ENCODE assay signal across 19 mouse cellular contexts in the genomic region with DNA sequence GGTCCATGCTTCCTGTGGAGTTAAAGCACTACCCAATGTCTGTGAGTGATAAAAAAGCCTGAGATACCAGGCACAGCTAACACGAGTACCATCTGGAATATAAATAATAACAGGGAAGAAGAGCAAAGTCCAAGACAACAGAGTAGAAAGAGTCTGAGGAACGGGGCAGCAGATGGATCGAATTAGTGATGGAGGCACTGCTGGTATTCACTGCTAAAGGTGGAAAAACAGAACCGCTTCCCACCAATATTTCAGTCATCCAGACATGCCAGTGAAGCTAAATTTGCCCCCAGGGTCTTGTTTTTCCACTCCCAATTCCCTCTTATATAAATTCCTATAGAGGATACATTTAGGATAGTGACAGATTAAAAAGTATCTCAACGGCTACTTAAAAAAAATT.
A peak's percentile ranks its signal among the peaks of the same experiment; 100 is the strongest.
DNase-seq lines count a peak whose midpoint lies in the region; ATAC-seq and TF ChIP-seq lines count a peak whose summit lies in the region.
"Had no signal": no experiment of that assay in that cellular context is flagged by ENCODE, and none has a peak within 500 bp of the region (broad histone marks: within the 10 kb centered on the region; RNA-seq: fewer than 3 reads in every experiment).

No protein-coding gene starts in this region.

- DNase-seq in forebrain, postnatal 0 days = no peak
- no peak for DNase-seq in forebrain, embryonic 10.5 days (ENCODE audit: extremely low spot score, low spot score)
- peak; percentile 69 for DNase-seq in embryo, embryonic 11 days
- peak; percentile 73 for DNase-seq in mesoderm, embryonic 11.5 days (ENCODE audit: low read depth, low spot score)
- no peak for DNase-seq in heart, adult 11 months
- DNase-seq in heart, adult 18-20 months = no peak
- DNase-seq: cerebellum, adult 2 months; gastrocnemius, adult 2 months; heart, adult 2 months; heart, postnatal 4 days had no signal

- H3K4me1 ChIP-seq in forebrain, postnatal 0 days (ENCODE audit: insufficient read depth) = no peaks in the 10 kb centered on the region
- H3K4me1 ChIP-seq in forebrain, embryonic 10.5 days = peaks cover 13% of the 10 kb centered on the region
- 0 out of 2 replicates have a peak, but pooled peaks cover 23% of the 10 kb centered on the region for H3K4me1 ChIP-seq in embryonic facial prominence, embryonic 15.5 days
- H3K4me1 ChIP-seq in kidney, embryonic 14.5 days (ENCODE audit: control insufficient read depth, insufficient read depth, low read length) = no peaks in the 10 kb centered on the region
- H3K4me1 ChIP-seq: liver, embryonic 12.5 days; lung, embryonic 15.5 days; neural tube, embryonic 13.5 days had no signal

- no peak overlapping the region for H3K4me2 ChIP-seq in forebrain, postnatal 0 days (ENCODE audit: low read depth)
- no peak overlapping the region for H3K4me2 ChIP-seq in embryonic facial prominence, embryonic 15.5 days (replicated peaks)
- H3K4me2 ChIP-seq in kidney, embryonic 14.5 days (replicated peaks; ENCODE audit: low read depth, low read length) = no peak overlapping the region
- H3K4me2 ChIP-seq: liver, embryonic 12.5 days; lung, embryonic 15.5 days; midbrain, embryonic 12.5 days; neural tube, embryonic 13.5 days had no signal

- TF ChIP-seq CTCF in forebrain, postnatal 0 days (IDR thresholded peaks at IDR 0.05; ENCODE audit: low read depth) = no peak

- no peak overlapping the region for H3K9ac ChIP-seq in forebrain, postnatal 0 days
- H3K9ac ChIP-seq in embryonic facial prominence, embryonic 15.5 days = no peak overlapping the region
- H3K9ac ChIP-seq in kidney, embryonic 14.5 days (ENCODE audit: low read depth, low read length) = no peak overlapping the region
- H3K9ac ChIP-seq: liver, embryonic 12.5 days; lung, embryonic 15.5 days; midbrain, embryonic 12.5 days; neural tube, embryonic 13.5 days had no signal

- H3K9me3 ChIP-seq in forebrain, postnatal 0 days (ENCODE audit: low read length) = no peaks in the 10 kb centered on the region
- no peaks in the 10 kb centered on the region for H3K9me3 ChIP-seq in forebrain, embryonic 10.5 days
- no peaks in the 10 kb centered on the region for H3K9me3 ChIP-seq in embryonic facial prominence, embryonic 15.5 days (replicated peaks)
- H3K9me3 ChIP-seq in kidney, embryonic 14.5 days (ENCODE audit: control insufficient read depth, low read length) = no peaks in the 10 kb centered on the region
- H3K9me3 ChIP-seq: liver, embryonic 12.5 days; lung, embryonic 15.5 days; midbrain, embryonic 12.5 days; neural tube, embryonic 13.5 days had no signal

- H3K36me3 ChIP-seq in forebrain, postnatal 0 days (ENCODE audit: insufficient read depth) = no peaks in the 10 kb centered on the region
- no peaks in the 10 kb centered on the region for H3K36me3 ChIP-seq in forebrain, embryonic 10.5 days (replicated peaks)
- no peaks in the 10 kb centered on the region for H3K36me3 ChIP-seq in embryonic facial prominence, embryonic 15.5 days
- no peaks in the 10 kb centered on the region for H3K36me3 ChIP-seq in kidney, embryonic 14.5 days (ENCODE audit: control insufficient read depth, insufficient read depth, low read length)
- H3K36me3 ChIP-seq: liver, embryonic 12.5 days; lung, embryonic 15.5 days; midbrain, embryonic 12.5 days; neural tube, embryonic 13.5 days had no signal

- no peak for ATAC-seq in forebrain, postnatal 0 days
- ATAC-seq in embryonic facial prominence, embryonic 15.5 days (ENCODE audit: insufficient number of reproducible peaks, low FRiP score, low TSS enrichment, low read depth) = no peak
- no peak for ATAC-seq in kidney, embryonic 14.5 days (ENCODE audit: low FRiP score, low TSS enrichment)
- ATAC-seq: hindbrain, postnatal 0 days; intestine, postnatal 0 days; liver, embryonic 12.5 days had no signal

- 71% methylated on average over 5 of the region's 5 CpGs for WGBS in forebrain, postnatal 0 days
- WGBS in forebrain, embryonic 10.5 days = 76% methylated on average over 5 of the region's 5 CpGs
- 22% methylated on average over 5 of the region's 5 CpGs for WGBS in embryonic facial prominence, embryonic 15.5 days
- 57% methylated on average over 5 of the region's 5 CpGs for WGBS in kidney, embryonic 14.5 days

- no peak overlapping the region for H3K4me3 ChIP-seq in forebrain, postnatal 0 days (ENCODE audit: low read depth, low read length)
- no peak overlapping the region for H3K4me3 ChIP-seq in forebrain, embryonic 10.5 days
- no peak overlapping the region for H3K4me3 ChIP-seq in embryonic facial prominence, embryonic 15.5 days (replicated peaks)
- no peak overlapping the region for H3K4me3 ChIP-seq in kidney, embryonic 14.5 days (ENCODE audit: low read length)
- H3K4me3 ChIP-seq: gastrocnemius, adult 2 months; heart, adult 2 months; liver, embryonic 12.5 days; lung, embryonic 15.5 days; midbrain, embryonic 12.5 days; neural tube, embryonic 13.5 days had no signal

- H3K27ac ChIP-seq in forebrain, postnatal 0 days (ENCODE audit: low read depth, low read length) = peak overlapping the region; percentile 29; the same call in 1 of the 2 replicates
- H3K27ac ChIP-seq in forebrain, embryonic 10.5 days = no peak overlapping the region
- peak overlapping the region; percentile 22; the same call in 1 of the 2 replicates for H3K27ac ChIP-seq in embryonic facial prominence, embryonic 15.5 days (replicated peaks)
- H3K27ac ChIP-seq in kidney, embryonic 14.5 days (ENCODE audit: low read depth, low read length) = no peak overlapping the region
- H3K27ac ChIP-seq: gastrocnemius, adult 2 months; heart, adult 2 months; hindbrain, postnatal 0 days; kidney, postnatal 0 days; liver, embryonic 12.5 days; lung, embryonic 15.5 days; midbrain, embryonic 12.5 days; neural tube, embryonic 13.5 days had no signal

- no peaks in the 10 kb centered on the region for H3K27me3 ChIP-seq in forebrain, postnatal 0 days (ENCODE audit: insufficient read depth, low read length)
- no peaks in the 10 kb centered on the region for H3K27me3 ChIP-seq in forebrain, embryonic 10.5 days (ENCODE audit: poor library complexity, severe bottlenecking)
- H3K27me3 ChIP-seq in embryonic facial prominence, embryonic 15.5 days = no peaks in the 10 kb centered on the region
- H3K27me3 ChIP-seq in kidney, embryonic 14.5 days (ENCODE audit: control insufficient read depth, insufficient read depth, low read length) = no peaks in the 10 kb centered on the region
- H3K27me3 ChIP-seq: liver, embryonic 12.5 days; lung, embryonic 15.5 days; midbrain, embryonic 12.5 days; neural tube, embryonic 13.5 days had no signal

Comparison
In these comparisons a context has a peak if more than half of its experiments do, and no peak if none do; other contexts are left out.
1. H3K27ac ChIP-seq: peak in forebrain, postnatal 0 days (single experiment) and embryonic facial prominence, embryonic 15.5 days (single experiment); none in forebrain, embryonic 10.5 days (single experiment) and kidney, embryonic 14.5 days (single experiment).
2. DNase-seq: peak in embryo, embryonic 11 days (single experiment) and mesoderm, embryonic 11.5 days (single experiment); none in forebrain, postnatal 0 days (single experiment), forebrain, embryonic 10.5 days (single experiment), heart, adult 11 months (single experiment) and heart, adult 18-20 months (0 of 2).